Mouse (Mus musculus): ENCODE measurements around the gene Rpl32.
"Not testable (repeated sequence)": the region's sequence is repeated elsewhere in the genome, so short reads cannot be mapped to it uniquely, and the experiment has no call there.

The Rpl32 gene

DNA sequence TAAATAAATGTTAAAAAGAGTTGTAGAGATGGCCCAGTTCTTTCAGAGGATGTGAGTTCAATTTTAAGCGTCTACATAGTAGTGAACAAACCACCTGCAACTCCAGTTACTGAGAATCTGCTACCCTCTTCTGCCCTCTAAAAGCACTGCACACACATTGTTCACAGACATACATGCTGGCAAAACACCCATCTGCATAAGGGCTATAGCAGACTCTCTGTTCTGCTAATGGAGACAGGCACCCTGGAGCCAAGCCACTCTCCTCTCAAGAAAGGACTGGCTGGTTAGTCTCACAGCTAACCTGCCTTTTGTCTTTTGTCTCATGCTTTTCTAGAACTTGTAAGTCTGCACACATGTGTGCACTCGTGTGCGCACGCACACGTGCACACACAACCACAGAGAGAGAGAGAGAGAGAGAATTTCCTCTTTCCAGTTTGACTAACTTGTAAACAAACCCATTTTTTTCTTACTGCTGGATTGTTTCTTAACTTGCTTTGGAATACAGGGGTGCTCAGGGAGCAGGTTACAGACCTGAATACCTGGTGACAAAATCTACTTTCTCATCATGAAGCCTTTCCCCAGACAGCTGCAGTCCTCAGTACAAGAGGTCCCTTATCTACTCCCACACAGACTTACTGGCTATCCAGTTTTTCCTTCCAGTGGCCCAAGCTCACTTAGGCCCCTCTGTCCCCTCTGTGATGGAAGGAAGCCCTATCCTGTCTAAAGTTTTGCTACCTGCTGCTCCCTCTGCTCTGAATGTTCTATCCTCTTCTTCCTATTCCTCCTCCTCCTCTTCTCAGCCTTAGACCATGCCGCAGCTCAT, 22.4 kb upstream of the Rpl32 start:
- Histone ChIP-seq H3K27me3 (ENCODE audit: insufficient read depth, low read length) (no peaks in the 10 kb centered on the region), H3K9me3 (ENCODE audit: low read length) (no peaks in the 10 kb centered on the region), H3K36me3 (ENCODE audit: insufficient read depth, low read length) (no peaks in the 10 kb centered on the region), H3K4me1 (replicated peaks; ENCODE audit: low read depth, low read length) (peaks cover under 1% of the 10 kb centered on the region), H3K4me3 (replicated peaks; ENCODE audit: low read length) (no peak overlapping the region)
- no peak for TF ChIP-seq CTCF (conservative IDR thresholded peaks at IDR 0.05; ENCODE audit: low read length)

- peak; percentile 56 for TF ChIP-seq CTCF (conservative IDR thresholded peaks at IDR 0.05; ENCODE audit: low read length)
- H3K4me3 ChIP-seq (replicated peaks; ENCODE audit: low read length): not testable (repeated sequence)
Observed at GRCm38 (mm10) chr6:115823850-115824464, 15.4 kb upstream of the Rpl32 start.

DNA sequence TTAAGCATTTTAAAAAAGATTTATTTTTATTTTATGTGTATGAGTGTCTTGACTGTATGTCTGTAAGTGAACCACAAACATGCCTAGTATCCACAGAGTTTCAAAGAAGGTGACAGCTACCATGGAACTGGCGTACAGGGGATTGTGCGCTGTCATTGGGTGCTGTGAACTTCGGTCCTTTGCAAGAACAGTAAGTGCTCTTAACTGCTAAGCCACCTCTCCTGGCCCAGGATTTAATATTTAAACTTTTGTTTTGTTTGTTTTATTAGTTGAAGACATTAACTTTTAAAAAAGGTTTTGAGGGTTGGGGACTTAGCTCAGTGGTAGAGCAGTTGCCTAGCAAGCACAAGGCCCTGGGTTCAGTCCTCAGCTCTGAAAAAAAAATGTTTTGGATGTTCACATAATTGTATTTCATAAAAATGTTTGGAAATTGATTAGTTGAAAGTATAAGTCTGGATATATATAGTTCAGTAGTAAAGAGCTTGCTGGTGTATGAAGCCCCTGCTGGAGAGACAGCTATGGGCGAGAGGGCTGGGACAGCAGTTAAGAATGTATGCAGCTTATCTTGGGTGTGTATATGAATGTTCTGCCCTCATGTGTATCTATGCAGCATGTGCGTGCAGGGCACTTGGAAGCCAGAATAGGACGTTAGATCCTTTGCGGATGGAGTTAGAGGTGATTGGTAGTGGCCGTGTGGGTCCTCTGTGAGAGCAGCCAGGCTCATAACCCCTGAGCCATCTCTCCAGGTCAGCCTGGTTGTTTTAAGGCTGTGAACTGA, 12.9 kb upstream of the Rpl32 start:
- H3K4me1 ChIP-seq (replicated peaks; ENCODE audit: low read depth, low read length): peaks cover 9% of the 10 kb centered on the region; the same call in 1 of the 2 replicates
- TF ChIP-seq CTCF (conservative IDR thresholded peaks at IDR 0.05; ENCODE audit: low read length) (no peak), POU5F1 (IDR thresholded peaks at IDR 0.05; ENCODE audit: borderline replicate concordance, low read length) (no peak), NANOG (IDR thresholded peaks at IDR 0.05; ENCODE audit: borderline replicate concordance, low read length) (no peak)
- no peaks in the 10 kb centered on the region for H3K36me3 ChIP-seq (ENCODE audit: insufficient read depth, low read length)

More at GRCm38 (mm10) chr6:115823850-115824464, 15.4 kb upstream of the Rpl32 start:
- H3K9me3 ChIP-seq (ENCODE audit: low read length); H3K27me3 ChIP-seq (ENCODE audit: insufficient read depth, low read length); H3K4me1 ChIP-seq (replicated peaks; ENCODE audit: low read depth, low read length); H3K36me3 ChIP-seq (ENCODE audit: insufficient read depth, low read length): not testable (repeated sequence)

DNA sequence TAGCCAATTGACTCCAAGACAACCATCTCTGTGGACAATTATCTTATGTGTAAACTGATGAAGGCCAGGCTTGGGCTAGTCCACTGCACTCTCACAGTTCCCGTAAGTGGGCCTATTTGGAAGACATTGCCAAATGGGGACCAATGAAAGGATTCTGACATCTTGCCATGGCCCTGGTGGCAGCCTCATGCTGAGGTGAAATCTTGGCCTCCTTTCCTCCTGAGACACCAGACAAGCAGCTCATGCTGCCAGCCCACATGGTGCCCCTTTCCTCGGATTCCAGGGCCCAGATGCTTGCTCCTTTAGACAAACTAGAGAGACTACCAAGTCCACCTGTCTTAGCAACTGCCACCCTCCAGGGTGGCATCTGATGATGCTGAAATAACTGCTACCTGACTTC, 9.6 kb upstream of the Rpl32 start:
- H3K4me1 ChIP-seq (replicated peaks; ENCODE audit: low read depth, low read length): peaks cover 22% of the 10 kb centered on the region
- TF ChIP-seq NANOG (IDR thresholded peaks at IDR 0.05; ENCODE audit: borderline replicate concordance, low read length) (no peak), POU5F1 (IDR thresholded peaks at IDR 0.05; ENCODE audit: borderline replicate concordance, low read length) (no peak), CTCF (conservative IDR thresholded peaks at IDR 0.05; ENCODE audit: low read length) (no peak)

More for the DNA sequence above, 12.9 kb upstream of the Rpl32 start:
- Histone ChIP-seq H3K9me3 (ENCODE audit: low read length) (no peaks in the 10 kb centered on the region), H3K27me3 (ENCODE audit: insufficient read depth, low read length) (no peaks in the 10 kb centered on the region), H3K4me3 (replicated peaks; ENCODE audit: low read length) (no peak overlapping the region)

DNA sequence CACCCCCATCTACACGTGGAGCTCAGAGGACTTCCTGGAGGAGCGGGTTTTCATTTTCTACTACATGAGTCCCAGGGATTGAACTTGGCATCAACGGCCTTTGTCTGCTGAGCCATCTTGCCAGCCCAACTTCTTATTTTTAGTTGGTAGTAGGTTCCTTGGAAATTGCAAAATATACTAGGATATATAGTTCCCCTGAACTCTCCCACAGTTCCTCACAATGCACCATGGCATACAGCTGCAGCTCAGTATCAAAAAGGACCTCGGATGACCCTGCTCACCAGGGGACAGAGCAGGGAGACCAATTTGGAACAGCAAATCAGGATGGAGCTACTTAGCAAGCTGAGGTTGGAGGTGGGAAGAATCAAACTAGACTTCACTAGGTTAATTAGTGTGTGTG, 6.5 kb upstream of the Rpl32 start:
- H3K4me1 ChIP-seq (replicated peaks; ENCODE audit: low read depth, low read length): peaks cover 38% of the 10 kb centered on the region
- TF ChIP-seq CTCF (conservative IDR thresholded peaks at IDR 0.05; ENCODE audit: low read length) (no peak), POU5F1 (IDR thresholded peaks at IDR 0.05; ENCODE audit: borderline replicate concordance, low read length) (no peak), NANOG (IDR thresholded peaks at IDR 0.05; ENCODE audit: borderline replicate concordance, low read length) (no peak)
- peaks cover 7% of the 10 kb centered on the region; the same call in 1 of the 2 replicates for H3K36me3 ChIP-seq (ENCODE audit: insufficient read depth, low read length)
- H3K4me3 ChIP-seq (replicated peaks; ENCODE audit: low read length): no peak overlapping the region
- no peaks in the 10 kb centered on the region for H3K9me3 ChIP-seq (ENCODE audit: low read length)
- H3K27me3 ChIP-seq (ENCODE audit: insufficient read depth, low read length): no peaks in the 10 kb centered on the region

More for the DNA sequence above, 9.6 kb upstream of the Rpl32 start:
- Histone ChIP-seq H3K27me3 (ENCODE audit: insufficient read depth, low read length) (no peaks in the 10 kb centered on the region), H3K4me3 (replicated peaks; ENCODE audit: low read length) (no peak overlapping the region), H3K9me3 (ENCODE audit: low read length) (no peaks in the 10 kb centered on the region), H3K36me3 (ENCODE audit: insufficient read depth, low read length) (no peaks in the 10 kb centered on the region)

GRCm38 (mm10) chr6:115814104-115814503, 5.6 kb upstream of the Rpl32 start:
- H3K27me3 ChIP-seq (ENCODE audit: insufficient read depth, low read length): no peaks in the 10 kb centered on the region
- H3K9me3 ChIP-seq (ENCODE audit: low read length): no peaks in the 10 kb centered on the region
- peaks cover 8% of the 10 kb centered on the region; the same call in 1 of the 2 replicates for H3K36me3 ChIP-seq (ENCODE audit: insufficient read depth, low read length)
- H3K4me3 ChIP-seq (replicated peaks; ENCODE audit: low read length): no peak overlapping the region
- no peak for TF ChIP-seq POU5F1 (IDR thresholded peaks at IDR 0.05; ENCODE audit: borderline replicate concordance, low read length)
- TF ChIP-seq CTCF (conservative IDR thresholded peaks at IDR 0.05; ENCODE audit: low read length): peak; percentile 54
- H3K4me1 ChIP-seq (replicated peaks; ENCODE audit: low read depth, low read length): peaks cover 46% of the 10 kb centered on the region

DNA sequence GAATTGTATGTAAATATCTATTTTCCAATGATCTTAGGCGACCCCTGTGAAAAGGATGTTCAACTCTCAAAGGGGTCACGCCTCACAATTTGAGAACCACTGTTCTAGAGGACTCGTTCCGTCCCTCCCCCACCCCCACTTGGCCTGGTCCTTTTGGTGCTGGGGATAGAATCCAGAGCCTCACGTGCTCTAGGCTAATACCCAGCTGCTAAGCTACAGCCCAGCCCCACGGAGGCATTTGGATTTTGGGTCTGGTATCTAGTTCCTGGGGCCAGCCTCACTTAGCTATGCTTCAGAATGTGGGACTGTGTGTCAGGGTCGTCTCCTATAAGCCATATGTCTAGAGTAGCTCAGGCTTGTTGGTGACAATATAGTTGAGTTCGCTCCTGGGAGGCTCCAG, 3.1 kb upstream of the Rpl32 start:
- Histone ChIP-seq H3K27me3 (ENCODE audit: insufficient read depth, low read length) (no peaks in the 10 kb centered on the region), H3K9me3 (ENCODE audit: low read length) (no peaks in the 10 kb centered on the region), H3K36me3 (ENCODE audit: insufficient read depth, low read length) (peaks cover 23% of the 10 kb centered on the region), H3K4me3 (replicated peaks; ENCODE audit: low read length) (no peak overlapping the region), H3K4me1 (replicated peaks; ENCODE audit: low read depth, low read length) (peaks cover 50% of the 10 kb centered on the region)
- TF ChIP-seq POU5F1 (IDR thresholded peaks at IDR 0.05; ENCODE audit: borderline replicate concordance, low read length): no peak
- no peak for TF ChIP-seq NANOG (IDR thresholded peaks at IDR 0.05; ENCODE audit: borderline replicate concordance, low read length)
- TF ChIP-seq CTCF (conservative IDR thresholded peaks at IDR 0.05; ENCODE audit: low read length): no peak

DNA sequence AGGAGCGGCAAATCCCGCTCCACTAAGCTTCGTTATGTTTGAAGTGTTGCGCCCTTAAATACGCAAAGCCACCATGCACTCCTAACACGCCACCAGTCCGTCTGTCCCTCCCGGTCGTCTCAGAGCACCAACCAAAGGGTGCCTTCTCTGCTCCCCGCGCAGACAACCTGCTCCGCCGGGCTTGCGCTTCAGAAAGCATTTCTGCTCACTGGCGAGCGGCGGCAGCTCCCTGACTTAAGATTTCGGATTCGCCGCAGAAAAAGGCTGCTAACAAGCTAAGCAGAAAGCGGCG, 405 bp downstream of the Rpl32 start:
- Histone ChIP-seq H3K4me1 (replicated peaks; ENCODE audit: low read depth, low read length) (peaks cover 62% of the 10 kb centered on the region), H3K9me3 (ENCODE audit: low read length) (no peaks in the 10 kb centered on the region), H3K4me3 (replicated peaks; ENCODE audit: low read length) (peak overlapping the region; percentile 100), H3K27me3 (ENCODE audit: insufficient read depth, low read length) (no peaks in the 10 kb centered on the region), H3K36me3 (ENCODE audit: insufficient read depth, low read length) (peaks cover 56% of the 10 kb centered on the region)
- TF ChIP-seq POU5F1 (IDR thresholded peaks at IDR 0.05; ENCODE audit: borderline replicate concordance, low read length) (no peak), CTCF (conservative IDR thresholded peaks at IDR 0.05; ENCODE audit: low read length) (no peak), NANOG (IDR thresholded peaks at IDR 0.05; ENCODE audit: borderline replicate concordance, low read length) (no peak)
